Mouse (Mus musculus): ENCODE data around the gene Ttc7b. TPM values are rescaled to one million over a fixed set of nuclear protein-coding genes. Genes with fewer than 3 reads are reported as not detected.

Ttc7b gene
- polyA plus RNA-seq, 1 experiment from 2014 or later, result 5.0 TPM

GRCm38 (mm10) chr12:100404430-100404829 is 116.2 kb downstream of the Ttc7b start:
- no peak for ATAC-seq (ENCODE audit: insufficient number of reproducible peaks, low FRiP score, low TSS enrichment, low read depth)
- Histone ChIP-seq H3K4me3 (no peak overlapping the region), H3K9me3 (no peaks in the 10 kb centered on the region), H3K9ac (no peak overlapping the region), H3K27ac (no peak overlapping the region), H3K4me2 (no peak overlapping the region), H3K4me1 (no peaks in the 10 kb centered on the region), H3K27me3 (no peaks in the 10 kb centered on the region), H3K36me3 (peaks cover 34% of the 10 kb centered on the region)
- 71% methylated on average over 3 of the region's 3 CpGs for WGBS

GRCm38 (mm10) chr12:100403005-100403324 is 117.7 kb downstream of the Ttc7b start:
- Histone ChIP-seq H3K4me3 (no peak overlapping the region), H3K9ac (no peak overlapping the region), H3K27ac (no peak overlapping the region), H3K4me2 (no peak overlapping the region), H3K9me3 (no peaks in the 10 kb centered on the region), H3K27me3 (no peaks in the 10 kb centered on the region), H3K4me1 (peaks cover 9% of the 10 kb centered on the region), H3K36me3 (peaks cover 34% of the 10 kb centered on the region)
- WGBS, result 89% methylated on average over 4 of the region's 4 CpGs
- no peak for ATAC-seq (ENCODE audit: insufficient number of reproducible peaks, low FRiP score, low TSS enrichment, low read depth)

DNA sequence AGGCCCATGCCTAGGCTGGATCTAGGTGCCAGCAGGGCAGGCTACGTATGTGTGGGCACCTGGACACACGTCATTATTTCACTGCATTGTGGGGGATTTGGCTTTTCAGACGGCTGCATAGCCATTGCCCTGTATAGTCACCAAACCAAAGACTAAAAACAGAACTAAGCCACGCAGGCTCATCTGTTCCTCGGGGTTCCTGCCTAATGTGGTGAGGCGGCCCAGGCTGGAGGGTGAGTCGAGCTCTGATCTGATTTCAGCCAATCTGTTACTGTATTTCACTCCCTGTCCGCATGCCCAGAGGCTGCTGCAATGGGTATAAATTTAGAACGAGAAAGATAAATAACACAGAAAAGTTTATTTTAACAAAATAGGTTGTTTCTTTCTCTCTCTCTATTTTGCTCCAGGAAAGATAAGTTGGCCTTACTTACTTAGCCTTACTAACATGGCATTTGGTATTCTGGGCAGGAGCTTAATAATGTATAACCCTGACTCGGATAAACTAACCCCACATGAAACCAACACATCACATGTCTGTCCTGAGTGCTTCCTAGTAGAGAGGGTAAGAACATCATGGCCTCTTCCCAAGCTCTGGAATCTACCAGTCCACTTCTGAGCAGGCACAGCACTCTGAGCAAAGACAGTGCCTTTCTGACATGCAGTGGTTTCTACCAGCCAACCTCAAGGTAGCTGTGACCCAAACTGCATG is 118.2 kb downstream of the Ttc7b start:
- H3K36me3 ChIP-seq, result peaks cover 34% of the 10 kb centered on the region

DNA sequence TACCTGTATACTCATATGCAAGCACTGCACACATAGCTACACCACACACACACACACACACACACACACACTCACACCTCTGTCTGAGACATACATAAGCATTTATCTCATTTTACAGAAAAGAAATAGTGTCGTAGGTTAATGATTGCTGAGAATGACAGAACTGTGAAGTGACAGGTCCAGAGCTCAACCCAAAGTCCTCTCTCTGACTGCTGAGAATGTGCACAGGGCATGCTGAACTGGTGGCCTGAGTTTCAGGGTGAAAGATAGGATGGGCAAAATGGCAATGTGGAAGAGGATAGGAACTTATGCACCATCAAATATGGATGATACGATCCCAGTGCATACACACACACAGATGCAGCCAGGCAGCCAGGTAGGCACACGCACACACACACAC is 120.5 kb downstream of the Ttc7b start:
- H3K9me3 ChIP-seq, result no peaks in the 10 kb centered on the region
- H3K36me3 ChIP-seq, result peaks cover 32% of the 10 kb centered on the region
- ATAC-seq (ENCODE audit: insufficient number of reproducible peaks, low FRiP score, low TSS enrichment, low read depth), result no peak
- no peak overlapping the region for H3K4me2 ChIP-seq
- H3K4me1 ChIP-seq, result peaks cover 14% of the 10 kb centered on the region
- no peak overlapping the region for H3K4me3 ChIP-seq
- WGBS, result 94% methylated on average over 3 of the region's 3 CpGs
- no peak overlapping the region for H3K27ac ChIP-seq
- no peak overlapping the region for H3K9ac ChIP-seq
- no peaks in the 10 kb centered on the region for H3K27me3 ChIP-seq

More for the DNA sequence above, 118.2 kb downstream of the Ttc7b start:
- Histone ChIP-seq H3K27ac (no peak overlapping the region), H3K4me3 (no peak overlapping the region), H3K9ac (no peak overlapping the region), H3K27me3 (no peaks in the 10 kb centered on the region), H3K9me3 (no peaks in the 10 kb centered on the region), H3K4me2 (no peak overlapping the region), H3K4me1 (peaks cover 14% of the 10 kb centered on the region)
- no peak for ATAC-seq (ENCODE audit: insufficient number of reproducible peaks, low FRiP score, low TSS enrichment, low read depth)
- WGBS, result 90% methylated on average over 10 of the region's 10 CpGs

DNA sequence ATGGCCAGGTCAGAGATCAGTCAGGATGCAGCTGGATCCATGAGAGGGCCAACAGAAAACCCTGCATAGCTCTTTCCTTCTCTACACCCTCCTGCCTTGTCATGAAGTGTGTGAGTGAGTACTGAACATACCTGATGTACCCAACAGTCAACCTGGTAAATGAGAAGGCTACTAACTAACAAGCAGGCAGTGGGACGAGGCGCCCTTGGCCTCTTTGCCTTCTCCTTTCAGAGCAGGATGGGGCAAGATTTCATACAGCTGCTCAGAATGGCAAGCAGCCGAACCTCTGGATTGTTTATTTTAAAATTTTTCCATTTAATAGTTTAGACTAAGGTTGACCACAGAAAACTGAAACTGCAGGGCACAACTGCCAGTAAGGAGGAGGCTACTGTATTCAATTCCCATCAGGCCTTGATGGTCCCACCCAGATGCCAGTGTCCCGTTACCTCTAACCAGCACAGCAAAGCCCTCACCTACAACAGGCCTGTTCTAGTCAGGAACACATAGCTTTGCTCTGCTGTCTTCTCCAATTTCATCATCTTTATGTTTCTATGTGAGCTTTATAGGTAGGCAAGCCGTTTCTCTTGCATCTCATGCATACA is 121.4 kb downstream of the Ttc7b start:
- no peak overlapping the region for H3K9ac ChIP-seq
- WGBS, result 61% methylated on average over 5 of the region's 5 CpGs
- H3K4me3 ChIP-seq, result no peak overlapping the region
- H3K27ac ChIP-seq, result peak overlapping the region; percentile 47; the same call in 1 of the 2 replicates
- peaks cover 14% of the 10 kb centered on the region for H3K4me1 ChIP-seq
- no peak for ATAC-seq (ENCODE audit: insufficient number of reproducible peaks, low FRiP score, low TSS enrichment, low read depth)
- peaks cover 40% of the 10 kb centered on the region for H3K36me3 ChIP-seq
- H3K27me3 ChIP-seq, result no peaks in the 10 kb centered on the region
- no peaks in the 10 kb centered on the region for H3K9me3 ChIP-seq
- no peak overlapping the region for H3K4me2 ChIP-seq

- WGBS, result 57% methylated on average over 8 of the region's 8 CpGs
- H3K36me3 ChIP-seq, result peaks cover 44% of the 10 kb centered on the region
- no peak for ATAC-seq (ENCODE audit: insufficient number of reproducible peaks, low FRiP score, low TSS enrichment, low read depth)
These were observed 122.2 kb downstream of the Ttc7b start for GRCm38 (mm10) chr12:100398268-100398943.

GRCm38 (mm10) chr12:100397432-100398146 is 123.0 kb downstream of the Ttc7b start:
- 85% methylated on average over 15 of the region's 15 CpGs for WGBS
- ATAC-seq (ENCODE audit: insufficient number of reproducible peaks, low FRiP score, low TSS enrichment, low read depth), result no peak

More at GRCm38 (mm10) chr12:100398268-100398943, 122.2 kb downstream of the Ttc7b start:
- Histone ChIP-seq H3K27me3 (no peaks in the 10 kb centered on the region), H3K4me3 (no peak overlapping the region), H3K9me3 (no peaks in the 10 kb centered on the region), H3K4me1 (peaks cover 14% of the 10 kb centered on the region), H3K4me2 (no peak overlapping the region), H3K9ac (no peak overlapping the region), H3K27ac (peak overlapping the region; percentile 47; the same call in 1 of the 2 replicates)

GRCm38 (mm10) chr12:100396806-100397205 is 123.8 kb downstream of the Ttc7b start:
- 91% methylated on average over 2 of the region's 2 CpGs for WGBS
- no peaks in the 10 kb centered on the region for H3K9me3 ChIP-seq
- H3K27ac ChIP-seq, result no peak overlapping the region
- peaks cover 36% of the 10 kb centered on the region for H3K36me3 ChIP-seq
- H3K4me2 ChIP-seq, result no peak overlapping the region
- H3K4me1 ChIP-seq, result peaks cover 14% of the 10 kb centered on the region
- no peak overlapping the region for H3K4me3 ChIP-seq
- no peaks in the 10 kb centered on the region for H3K27me3 ChIP-seq
- no peak for ATAC-seq (ENCODE audit: insufficient number of reproducible peaks, low FRiP score, low TSS enrichment, low read depth)
- H3K9ac ChIP-seq, result no peak overlapping the region

More at GRCm38 (mm10) chr12:100397432-100398146, 123.0 kb downstream of the Ttc7b start:
- Histone ChIP-seq H3K9me3 (no peaks in the 10 kb centered on the region), H3K36me3 (peaks cover 36% of the 10 kb centered on the region), H3K4me2 (no peak overlapping the region), H3K4me1 (peaks cover 14% of the 10 kb centered on the region), H3K27ac (0 out of 2 replicates have a peak overlapping the region, but pooled peaks have one; percentile 27), H3K27me3 (no peaks in the 10 kb centered on the region), H3K4me3 (no peak overlapping the region), H3K9ac (no peak overlapping the region)

- Histone ChIP-seq H3K27ac (no peak overlapping the region), H3K4me1 (peaks cover 12% of the 10 kb centered on the region), H3K4me3 (no peak overlapping the region), H3K27me3 (no peaks in the 10 kb centered on the region), H3K9ac (no peak overlapping the region), H3K4me2 (no peak overlapping the region), H3K9me3 (no peaks in the 10 kb centered on the region), H3K36me3 (peaks cover 31% of the 10 kb centered on the region)
- ATAC-seq (ENCODE audit: insufficient number of reproducible peaks, low FRiP score, low TSS enrichment, low read depth), result no peak
- 76% methylated on average over 3 of the region's 3 CpGs for WGBS
These were observed 127.1 kb downstream of the Ttc7b start for GRCm38 (mm10) chr12:100393532-100393931.

- 74% methylated on average over 3 of the region's 3 CpGs for WGBS
- H3K27ac ChIP-seq, result no peak overlapping the region
- ATAC-seq (ENCODE audit: insufficient number of reproducible peaks, low FRiP score, low TSS enrichment, low read depth), result no peak
These were observed 127.5 kb downstream of the Ttc7b start for GRCm38 (mm10) chr12:100393109-100393508.

GRCm38 (mm10) chr12:100392466-100392865 is 128.2 kb downstream of the Ttc7b start:
- H3K9ac ChIP-seq, result no peak overlapping the region

More at GRCm38 (mm10) chr12:100393109-100393508, 127.5 kb downstream of the Ttc7b start:
- Histone ChIP-seq H3K9ac (no peak overlapping the region), H3K4me3 (no peak overlapping the region), H3K36me3 (peaks cover 31% of the 10 kb centered on the region), H3K4me1 (peaks cover 10% of the 10 kb centered on the region), H3K4me2 (no peak overlapping the region), H3K27me3 (no peaks in the 10 kb centered on the region), H3K9me3 (no peaks in the 10 kb centered on the region)

More at GRCm38 (mm10) chr12:100392466-100392865, 128.2 kb downstream of the Ttc7b start:
- Histone ChIP-seq H3K4me1 (peaks cover 3% of the 10 kb centered on the region; the same call in 1 of the 2 replicates), H3K27me3 (no peaks in the 10 kb centered on the region), H3K9me3 (no peaks in the 10 kb centered on the region), H3K4me3 (no peak overlapping the region), H3K4me2 (no peak overlapping the region), H3K27ac (no peak overlapping the region), H3K36me3 (peaks cover 34% of the 10 kb centered on the region)
- 71% methylated on average over 5 of the region's 5 CpGs for WGBS
- no peak for ATAC-seq (ENCODE audit: insufficient number of reproducible peaks, low FRiP score, low TSS enrichment, low read depth)
